Mouse (Mus musculus) thymus, postnatal 14 days (tissue): ENCODE data around the gene Dact3.

Source experiments
- DNase-seq: peaks from one replicate; pipeline ENCODE4 v3.0.0; 2021

The Dact3 gene

DNA sequence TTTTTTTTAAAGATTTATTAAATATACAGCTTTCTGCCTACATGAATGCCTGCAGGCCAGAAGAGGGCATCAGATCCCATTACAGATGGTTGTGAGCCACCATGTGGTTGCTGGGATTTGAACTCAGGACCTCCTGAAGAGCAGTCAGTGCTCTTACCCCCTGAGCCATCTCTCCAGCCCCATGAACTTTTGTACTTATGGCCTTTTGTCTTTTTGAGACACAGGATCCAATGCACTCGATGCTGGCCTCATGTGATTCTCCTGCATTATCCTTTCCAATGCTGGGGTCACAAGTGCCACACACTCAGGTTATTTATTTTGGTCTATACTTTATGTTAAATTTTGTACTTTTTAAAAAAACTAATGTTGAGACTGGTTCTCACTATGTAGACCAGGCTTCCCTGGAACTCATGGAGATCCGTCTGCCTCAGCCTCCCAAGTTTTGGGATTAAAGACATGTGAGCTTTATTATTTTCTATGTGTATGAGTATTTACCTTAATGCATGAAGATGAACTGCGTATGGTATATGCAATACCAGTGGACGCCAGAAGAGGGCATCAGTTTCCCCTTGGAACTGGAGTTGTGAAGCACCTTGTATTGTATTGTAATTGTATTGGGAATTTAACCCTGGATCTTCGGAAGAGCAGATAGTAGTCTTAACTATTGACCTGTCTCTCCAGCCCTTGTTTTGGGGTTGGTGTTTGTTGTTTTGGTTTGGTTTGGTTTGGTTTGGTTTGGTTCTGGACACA lies 15.0 kb upstream of the Dact3 start:
- peak; percentile 71 for DNase-seq

DNA sequence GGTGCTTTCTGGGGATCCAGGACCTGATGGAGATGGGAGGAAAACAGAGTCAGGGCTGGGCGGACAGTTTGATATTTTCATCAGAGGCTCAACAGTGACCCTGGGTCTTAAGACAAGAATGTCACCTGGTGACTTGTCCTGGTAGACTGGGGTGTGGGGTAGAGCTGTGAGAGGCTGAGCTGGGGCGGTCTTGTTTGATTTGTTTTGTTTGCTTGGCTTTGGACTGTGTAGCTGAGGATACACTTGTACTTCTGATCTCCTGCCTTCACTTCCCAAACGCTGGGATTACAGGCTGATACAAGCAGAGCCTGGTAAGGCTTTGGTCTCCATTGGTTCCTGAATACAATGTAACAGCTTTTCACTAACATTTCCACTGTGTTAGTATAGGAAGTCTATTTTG lies 7.6 kb upstream of the Dact3 start:
- no peak for DNase-seq

DNA sequence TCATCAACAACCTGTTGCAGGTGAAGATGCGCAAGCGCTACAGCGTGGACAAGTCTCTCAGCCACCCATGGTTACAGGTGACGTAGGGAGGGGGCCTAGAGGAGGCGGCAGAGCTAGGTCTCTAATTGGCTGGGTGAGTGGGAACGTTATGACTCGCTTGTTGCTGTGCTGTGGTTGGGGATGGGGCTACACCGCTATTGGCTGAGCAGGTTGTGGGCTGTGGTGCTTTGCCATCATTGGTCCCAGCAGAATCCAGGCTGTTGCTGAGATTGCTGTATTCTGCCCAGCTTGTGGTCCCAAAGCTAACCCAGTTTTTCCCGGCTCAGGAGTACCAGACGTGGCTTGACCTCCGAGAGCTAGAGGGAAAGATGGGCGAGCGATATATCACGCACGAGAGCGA lies 5.6 kb upstream of the Dact3 start:
- DNase-seq, result no peak

DNA sequence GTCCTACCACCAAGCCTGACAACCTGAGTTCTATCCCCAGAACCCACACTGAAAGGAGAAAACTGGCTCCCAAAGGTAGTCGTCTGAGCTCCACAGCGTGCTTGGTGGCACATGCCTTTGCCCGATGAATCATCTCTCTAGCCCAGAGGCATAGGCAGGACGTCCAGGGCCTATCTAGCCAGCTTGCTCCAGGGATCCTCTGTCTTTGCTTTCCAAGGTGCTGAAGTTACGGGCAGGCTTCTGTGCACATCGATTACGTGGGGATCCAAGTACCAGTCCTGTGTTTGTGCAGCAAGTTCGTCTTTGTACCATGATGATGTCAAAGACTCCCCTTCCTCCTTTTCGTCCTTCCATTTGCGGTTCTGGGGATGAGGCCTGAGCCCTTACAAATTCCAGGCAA lies 3.5 kb upstream of the Dact3 start:
- no peak for DNase-seq

DNA sequence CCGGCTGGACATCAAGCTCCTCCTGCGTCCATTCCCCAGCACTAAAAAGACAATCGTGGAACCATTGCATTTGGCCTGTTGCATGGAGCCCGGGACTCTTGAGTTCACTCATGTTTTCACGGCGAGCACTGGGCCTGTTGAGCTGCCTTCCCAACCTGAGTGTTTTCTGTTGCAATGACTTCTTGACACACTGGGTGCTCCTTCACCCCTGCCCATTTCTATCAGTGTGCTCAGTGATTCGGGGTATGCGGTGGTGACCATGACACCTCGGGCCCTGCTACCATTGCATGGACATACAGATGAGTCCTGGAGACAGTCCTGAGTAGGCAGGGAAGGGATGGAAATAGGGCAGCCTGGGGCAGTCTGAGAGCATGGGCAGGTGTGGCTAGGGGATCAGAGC lies 2.6 kb upstream of the Dact3 start:
- DNase-seq, result no peak

DNA sequence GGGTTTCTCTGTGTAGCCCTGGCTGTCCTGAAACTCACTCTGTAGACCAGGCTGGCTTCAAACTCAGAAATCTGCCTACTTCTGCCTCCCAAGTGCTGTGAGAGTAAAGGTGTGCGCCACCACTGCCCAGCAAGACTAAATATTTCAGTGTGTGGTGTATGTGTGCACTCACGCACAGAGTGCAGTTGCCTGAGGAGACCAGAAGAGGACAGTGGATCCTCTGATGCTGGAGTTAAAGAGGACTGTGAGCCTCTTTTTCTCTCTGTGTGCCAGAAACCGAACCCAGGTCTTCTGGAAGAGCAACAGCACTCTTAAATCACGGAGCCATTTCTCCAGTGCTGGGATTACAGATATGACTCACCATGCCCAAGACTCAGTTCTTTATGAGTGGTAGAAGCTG lies 1.7 kb upstream of the Dact3 start:
- no peak for DNase-seq

DNA sequence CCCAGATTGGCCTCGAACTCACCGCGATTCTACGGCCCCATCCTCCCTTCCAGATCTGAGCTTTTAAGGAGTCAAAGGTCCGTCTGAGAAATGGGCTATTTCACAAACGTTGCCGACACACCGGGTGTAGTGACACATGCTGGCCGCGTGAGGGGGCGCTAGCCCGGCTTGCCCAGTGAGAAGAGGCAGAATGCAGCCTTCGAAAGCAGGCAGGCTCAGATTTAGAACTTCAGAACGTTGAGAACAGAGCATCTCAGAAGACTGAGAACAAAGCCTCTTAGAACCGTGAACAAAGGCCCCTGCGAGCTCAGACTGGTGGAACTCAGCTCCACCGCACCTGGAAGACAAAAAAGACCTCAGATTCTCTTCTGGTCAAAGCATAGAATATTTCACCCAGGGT lies 927 bp upstream of the Dact3 start:
- DNase-seq, result peak; percentile 83

DNA sequence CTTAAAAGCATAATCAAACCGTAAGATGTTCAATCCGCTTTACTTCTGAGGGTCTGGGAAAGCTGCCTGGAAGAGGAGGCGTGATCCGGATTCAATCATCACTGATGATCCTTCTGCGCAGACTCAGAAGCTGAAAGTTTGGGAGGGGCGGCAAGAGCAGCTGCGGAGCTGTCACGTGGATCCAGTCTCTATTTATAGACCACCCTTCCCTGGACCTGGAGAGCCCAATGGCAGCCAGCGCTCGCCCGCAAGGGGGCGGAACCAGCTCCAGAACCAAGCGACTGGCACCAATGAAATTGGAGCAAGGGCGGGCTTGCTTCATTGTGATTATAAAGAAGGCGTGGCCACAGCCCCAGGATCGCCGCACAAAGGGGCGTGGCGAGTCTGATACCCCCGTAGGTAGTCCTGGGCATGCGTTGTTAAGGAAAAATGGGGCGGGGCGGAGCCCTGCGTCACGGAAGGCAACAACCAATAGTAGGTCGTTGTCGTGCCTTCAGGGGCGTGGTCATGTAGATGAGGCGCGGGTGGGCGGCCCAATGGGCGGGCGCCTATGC lies 284 bp upstream of the Dact3 start:
- peak; percentile 98 for DNase-seq

DNA sequence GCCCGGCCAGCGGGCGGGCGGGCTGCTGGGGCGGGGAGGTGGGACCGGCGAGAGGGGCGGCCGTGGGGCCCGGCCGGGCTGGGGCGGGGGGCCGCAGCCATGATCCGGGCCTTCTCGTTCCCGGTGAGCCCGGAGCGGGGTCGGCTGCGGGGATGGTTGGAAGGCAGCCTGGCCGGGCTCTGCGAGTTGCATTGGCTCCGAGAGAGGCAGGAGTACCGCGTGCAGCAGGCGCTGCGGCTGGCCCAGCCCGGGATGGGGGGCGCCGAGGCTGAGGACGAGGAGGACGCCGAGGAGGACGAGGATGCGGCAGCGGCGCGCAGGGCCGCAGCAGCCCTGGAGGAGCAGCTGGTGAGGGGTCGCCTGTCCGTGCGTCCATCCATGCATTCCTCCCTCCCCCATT lies 209 bp downstream of the Dact3 start:
- no peak for DNase-seq

DNA sequence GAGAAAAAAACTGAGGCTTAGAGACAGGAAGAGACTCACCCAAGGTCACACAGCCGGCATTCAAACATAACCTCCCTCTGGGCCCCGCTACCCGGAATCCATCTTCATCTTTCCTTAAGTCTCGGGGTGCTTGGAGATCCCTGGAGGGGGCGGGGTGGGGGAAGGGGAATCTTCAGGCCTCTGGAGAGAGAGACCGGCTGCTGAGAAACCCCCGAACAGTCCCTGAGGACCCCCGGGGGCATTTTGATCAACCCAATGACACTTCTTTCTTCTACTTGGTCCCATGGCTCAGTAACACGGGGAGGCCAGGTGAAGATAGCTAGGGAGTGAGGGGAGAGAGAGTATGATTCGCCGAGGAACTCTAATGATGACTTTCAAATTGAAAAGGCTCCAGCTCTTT lies 889 bp downstream of the Dact3 start:
- DNase-seq, result no peak

DNA sequence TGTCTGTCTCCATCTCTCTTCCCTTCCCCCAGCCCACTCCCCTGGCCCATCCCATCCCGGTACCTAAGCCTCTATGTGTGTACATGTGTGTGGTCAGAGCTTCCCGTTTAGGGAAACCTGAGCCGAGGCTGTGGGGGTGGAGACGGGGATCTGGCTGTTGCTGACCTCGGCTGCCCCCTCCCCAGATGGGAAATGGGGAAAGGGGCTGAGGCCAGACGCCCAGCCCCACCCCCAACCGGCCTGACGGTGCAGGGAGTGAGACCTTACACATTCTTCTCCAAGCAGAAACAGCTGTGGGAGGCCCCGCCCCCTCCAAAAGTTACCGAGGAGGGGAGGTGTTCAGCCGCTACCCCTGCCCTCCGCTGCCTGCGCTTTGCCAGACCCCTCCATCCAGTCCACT lies 1.5 kb downstream of the Dact3 start:
- DNase-seq, result peak; percentile 42

DNA sequence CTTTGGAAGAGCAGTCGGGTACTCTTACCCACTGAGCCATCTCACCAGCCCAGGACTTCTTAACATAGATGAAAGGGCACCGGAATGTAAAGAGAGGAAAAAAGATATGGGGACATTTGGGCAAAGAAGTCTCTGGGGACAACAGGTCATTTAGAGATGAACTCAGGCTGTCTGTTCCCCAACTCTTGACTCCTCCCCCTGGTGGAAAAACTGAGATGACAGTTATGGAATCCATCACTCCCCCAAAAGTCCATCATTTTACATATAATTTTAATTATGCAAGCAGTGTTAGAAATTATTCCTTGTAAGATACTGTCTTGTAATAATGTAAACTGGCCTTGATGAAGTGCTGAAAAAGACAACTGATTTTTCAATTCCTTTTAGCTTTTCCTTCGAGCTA lies 2.6 kb downstream of the Dact3 start:
- no peak for DNase-seq

DNA sequence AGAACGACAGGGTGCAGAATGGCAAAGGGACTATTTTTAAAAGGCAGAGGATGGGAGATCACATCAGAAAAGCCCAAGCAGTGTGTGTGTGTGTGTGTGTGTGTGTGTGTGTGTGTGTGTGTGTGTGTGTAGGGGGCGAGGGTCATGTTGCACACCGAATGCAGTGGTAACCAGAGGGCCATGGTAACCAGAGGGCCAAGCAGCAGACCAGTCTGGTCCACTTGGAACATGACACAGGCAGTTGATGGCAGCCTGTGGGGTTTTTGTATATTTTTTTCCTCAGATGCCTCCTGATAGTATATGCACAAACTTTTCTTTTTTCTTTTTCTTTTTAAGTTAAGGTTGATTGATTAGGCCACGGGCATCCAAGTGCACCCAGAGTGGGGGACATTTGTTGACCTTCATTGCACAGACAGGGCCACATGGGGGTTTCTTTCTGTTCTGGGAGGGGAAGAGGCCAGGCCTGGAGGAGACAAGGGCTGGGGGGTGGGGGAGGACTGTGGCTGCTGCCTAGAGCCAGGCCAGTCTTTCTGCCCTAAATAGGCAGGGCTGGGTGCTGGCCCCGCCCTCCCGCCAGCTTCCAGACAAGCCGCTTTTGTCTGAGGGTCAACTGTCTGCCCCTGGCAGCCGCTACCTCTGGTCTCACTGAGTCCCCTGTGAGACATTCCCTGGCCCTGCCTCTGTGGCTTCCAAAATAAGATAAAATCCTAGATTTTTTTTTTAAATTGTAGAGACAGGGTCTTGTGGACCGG lies 4.9 kb downstream of the Dact3 start:
- no peak for DNase-seq

DNA sequence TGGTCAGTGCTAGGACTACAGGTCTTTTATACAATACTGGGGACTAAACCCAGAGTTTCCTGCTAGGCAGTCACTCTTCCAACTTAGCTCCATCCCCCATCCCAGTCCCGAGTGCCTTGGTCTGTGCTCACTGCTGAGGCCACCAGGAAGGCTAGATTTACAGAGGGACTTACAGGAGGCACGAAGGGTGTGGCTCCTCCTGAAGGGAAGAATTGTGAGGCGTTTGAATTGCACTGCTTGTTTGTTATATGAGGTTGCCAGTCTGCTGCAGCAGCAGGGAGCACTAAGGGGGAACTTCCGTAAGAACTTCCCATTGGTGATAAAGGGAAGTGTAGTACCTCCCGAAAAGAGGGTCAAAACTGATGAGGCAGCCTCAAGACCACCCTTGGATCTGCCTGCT lies 5.5 kb downstream of the Dact3 start:
- DNase-seq, result no peak

DNA sequence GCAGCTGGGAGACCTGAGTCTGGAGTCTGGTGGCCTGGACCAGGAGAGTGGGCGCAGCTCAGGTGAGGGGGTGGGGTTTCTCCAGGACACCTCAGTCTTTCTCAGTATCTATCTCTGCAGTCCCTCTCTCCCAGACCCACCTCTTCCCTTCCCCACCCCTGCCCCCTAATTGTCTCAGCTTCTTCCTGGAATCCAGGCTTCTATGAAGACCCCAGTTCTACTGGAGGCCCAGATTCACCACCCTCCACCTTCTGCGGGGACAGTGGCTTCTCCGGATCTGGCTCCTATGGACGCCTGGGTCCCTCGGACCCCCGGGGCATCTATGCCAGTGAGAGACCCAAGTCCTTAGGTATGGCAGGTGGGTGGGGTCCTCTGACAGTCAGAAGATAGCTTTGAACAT lies 8.0 kb downstream of the Dact3 start:
- DNase-seq, result no peak

DNA sequence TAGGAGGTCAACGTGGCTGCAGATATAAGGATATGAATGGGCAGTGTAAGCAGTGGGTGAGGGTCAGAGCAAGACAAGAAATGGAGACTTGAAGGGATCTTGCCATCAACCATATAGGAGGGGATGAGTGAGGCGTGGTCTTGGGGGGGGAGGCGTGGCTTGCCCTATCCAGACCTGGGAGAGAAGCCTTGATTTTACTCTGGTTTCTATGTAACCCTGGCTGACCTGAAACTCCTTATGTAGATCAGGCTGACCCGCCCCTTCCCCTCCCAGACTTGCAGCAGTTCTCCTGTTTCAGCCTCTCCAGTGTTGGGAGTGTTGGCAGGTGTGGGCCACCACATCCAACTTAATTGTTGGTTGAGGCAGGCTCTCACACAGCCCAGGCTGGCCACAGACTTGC lies 9.2 kb downstream of the Dact3 start:
- DNase-seq, result no peak

DNA sequence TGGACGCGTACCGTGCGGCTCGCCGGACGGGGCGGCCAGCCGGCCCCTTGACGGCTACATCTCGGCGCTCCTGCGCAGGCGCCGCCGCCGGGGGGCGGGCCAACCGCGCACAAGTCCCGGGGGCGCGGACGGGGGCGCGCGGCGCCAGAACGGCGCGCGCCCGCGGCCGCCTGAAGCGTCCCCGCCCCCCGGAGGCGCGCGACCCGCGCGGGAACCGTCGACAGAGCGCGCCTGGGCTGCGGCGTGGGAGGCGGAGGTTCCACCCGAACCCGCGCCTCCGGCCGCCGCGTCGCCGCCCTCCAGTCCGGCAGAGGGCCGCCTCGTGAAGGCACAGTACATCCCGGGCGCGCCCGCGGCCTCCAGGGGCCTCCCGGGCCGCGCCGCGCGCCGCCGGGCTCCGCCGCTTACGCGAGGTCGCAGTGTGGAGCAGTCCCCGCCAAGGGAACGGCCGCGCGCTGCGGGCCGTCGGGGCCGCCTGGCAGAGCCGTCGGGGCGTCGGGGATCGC lies 10.2 kb downstream of the Dact3 start:
- no peak for DNase-seq

DNA sequence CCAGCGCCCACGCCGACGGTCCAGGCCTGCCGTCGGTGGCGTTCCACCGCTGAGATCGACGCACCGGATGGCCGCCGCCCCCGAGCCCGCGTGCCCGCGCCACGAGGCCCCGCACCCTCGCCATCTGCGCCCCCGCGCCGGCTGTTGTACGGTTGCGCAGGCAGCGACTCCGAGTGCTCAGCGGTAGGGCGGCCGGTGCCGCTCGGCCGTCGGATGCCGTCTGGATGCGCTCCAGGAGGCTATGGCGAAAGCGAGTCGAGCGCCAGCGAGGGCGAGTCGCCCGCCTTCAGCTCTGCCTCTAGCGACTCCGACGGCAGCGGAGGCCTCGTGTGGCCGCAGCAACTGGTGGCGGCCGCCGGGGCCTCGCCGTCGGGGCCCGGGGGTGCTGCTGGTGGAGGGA lies 10.8 kb downstream of the Dact3 start:
- DNase-seq, result no peak

DNA sequence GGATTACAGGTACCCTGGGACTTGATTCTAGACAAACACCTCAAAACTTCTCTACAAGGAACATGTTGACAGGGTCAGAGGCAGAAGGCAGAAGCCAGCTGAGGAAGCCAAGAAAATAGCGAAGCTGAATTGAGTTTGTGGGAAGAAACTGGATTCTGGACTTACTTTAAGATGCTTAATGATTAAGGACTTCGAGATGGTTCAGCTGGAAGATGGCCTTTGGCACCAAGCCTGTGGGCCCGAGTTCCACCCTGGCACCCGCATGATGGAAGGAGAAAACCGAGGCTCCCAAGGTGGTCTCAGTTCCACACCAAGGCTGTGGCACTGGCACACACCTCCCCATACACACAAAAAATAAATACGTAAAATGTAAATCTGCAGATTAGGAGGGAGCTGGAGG lies 15.4 kb downstream of the Dact3 start:
- no peak for DNase-seq

DNA sequence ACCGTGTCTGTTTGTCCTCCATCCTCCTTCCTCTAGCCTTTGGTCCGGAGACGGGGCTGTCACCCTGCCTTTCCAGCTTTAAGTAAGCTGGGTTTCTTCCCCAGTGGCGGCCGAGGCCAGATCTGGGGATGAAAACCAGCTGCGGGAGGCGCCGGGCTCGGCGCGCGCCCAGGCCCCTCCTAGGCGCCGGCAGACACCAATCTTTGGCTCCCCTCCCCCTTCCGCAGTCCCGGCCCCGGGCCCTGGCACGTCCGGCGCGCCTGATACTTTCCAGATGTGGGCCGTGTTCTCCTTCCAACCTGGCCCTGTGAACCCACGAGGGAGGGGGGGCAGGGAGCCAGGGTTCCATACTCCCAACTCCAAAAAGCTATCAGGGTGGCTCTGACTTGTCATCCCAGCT lies 15.8 kb downstream of the Dact3 start:
- peak; percentile 40 for DNase-seq

DNA sequence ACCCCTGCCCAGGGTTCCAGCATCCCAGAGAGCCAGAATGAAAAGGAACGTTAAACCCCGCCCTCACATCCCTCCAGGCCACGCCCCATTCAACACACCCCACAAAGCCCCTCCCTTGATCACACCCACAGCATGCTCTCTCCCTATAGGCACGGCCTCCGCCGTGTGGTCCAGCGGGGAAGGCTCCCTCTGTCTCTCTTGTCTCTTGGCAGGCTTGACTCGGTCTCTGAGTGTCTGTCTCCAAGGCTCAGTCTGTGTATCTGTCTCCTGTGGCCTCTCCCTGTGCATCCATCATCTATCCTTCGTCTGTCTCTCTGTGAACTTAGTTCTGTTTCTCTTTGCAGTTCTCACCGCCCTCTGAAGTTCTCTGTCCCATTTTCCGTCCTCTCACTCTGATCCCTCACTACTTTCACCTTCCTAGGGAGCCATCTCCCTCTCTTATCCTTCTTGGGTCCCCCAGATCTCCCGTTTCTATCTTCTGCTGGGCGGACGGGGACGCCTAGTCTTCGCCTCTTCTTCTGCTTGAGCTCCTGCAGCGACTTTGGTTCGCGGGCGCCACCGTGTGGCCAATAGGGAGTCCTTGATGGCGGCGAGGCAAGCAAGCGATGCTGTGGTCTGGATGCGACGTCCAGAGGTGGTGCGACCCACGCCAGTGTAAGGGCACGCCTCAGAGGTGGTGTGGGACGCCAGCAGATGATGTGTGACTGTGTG lies 16.7 kb downstream of the Dact3 start, which contains the start of gene Gng8:
Gene Gng8, plus strand, starts transcription at position 146 of the 711 bp plus-strand sequence.
- peak; percentile 86 for DNase-seq

DNA sequence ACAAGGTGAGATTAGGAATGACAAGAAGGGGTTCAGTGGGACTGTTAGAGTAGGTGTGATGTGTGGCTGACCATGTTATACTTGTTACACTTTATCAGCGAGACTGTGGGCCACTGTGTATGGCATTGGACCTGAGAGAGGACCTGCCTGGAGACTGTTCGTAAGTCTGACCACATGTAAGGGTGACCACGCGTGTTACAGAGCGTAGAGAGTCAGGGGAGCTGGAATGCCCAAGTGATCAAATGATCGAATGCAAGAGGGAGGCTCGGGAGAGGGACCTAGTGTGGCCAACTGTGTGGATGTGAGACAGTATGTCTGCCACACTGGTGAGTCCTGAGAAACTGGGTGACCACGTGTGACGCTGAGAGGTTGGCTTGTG lies 17.2 kb downstream of the Dact3 start:
- no peak for DNase-seq

DNA sequence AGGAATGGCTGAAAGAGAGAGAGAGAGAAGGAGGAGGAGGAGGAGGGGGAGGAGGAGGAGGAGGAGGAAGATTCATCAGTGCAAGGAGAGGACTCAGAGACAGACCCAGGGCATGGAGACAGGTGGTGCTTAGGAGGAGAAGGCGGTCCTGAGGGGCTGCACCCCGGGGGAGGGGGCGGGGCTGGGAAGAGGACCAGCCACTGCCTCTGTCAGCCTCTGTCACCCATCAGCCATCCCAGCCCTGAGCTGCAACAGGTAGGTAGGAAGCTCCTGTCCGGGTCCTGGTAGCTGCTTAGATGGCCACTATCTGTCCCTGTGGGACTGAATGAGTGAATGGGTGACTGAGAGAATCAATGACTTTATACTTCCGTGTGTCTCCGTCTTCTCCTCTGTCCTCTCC lies 18.5 kb downstream of the Dact3 start:
- no peak for DNase-seq

DNA sequence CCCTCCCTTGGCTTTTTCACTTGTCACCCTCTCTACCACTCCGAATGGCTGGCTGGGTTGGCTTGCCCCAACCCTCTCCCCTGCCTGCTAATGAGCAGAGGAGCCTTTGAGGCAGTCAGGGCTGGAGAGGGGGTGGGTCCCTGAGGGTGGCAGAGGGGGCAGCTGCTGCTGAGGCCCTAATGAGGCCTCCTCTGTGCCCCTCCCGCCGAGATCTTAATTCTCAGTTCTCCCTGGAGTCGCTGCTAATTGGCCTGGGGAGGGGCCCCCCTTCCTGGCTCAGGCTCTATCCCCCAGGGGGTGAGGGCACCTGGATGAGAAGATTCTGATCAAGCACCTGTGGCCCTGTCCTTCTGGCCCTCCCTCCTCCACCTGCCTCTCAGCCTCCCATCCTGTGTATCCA lies 19.2 kb downstream of the Dact3 start:
- DNase-seq, result no peak
